Mouse (Mus musculus): ENCODE measurements at regions not wholly inside any gene's neighbourhood (a gene's known extent, or its start where the extent isn't known, plus 50 kb on each side); places are given as distances from the start of the nearest gene placed in this dataset.

GRCm38 (mm10) chr1:23602710-23603291 is 158.8 kb upstream of the B3gat2 start:
- no peak for TF ChIP-seq CTCF (IDR thresholded peaks at IDR 0.05; ENCODE audit: low read depth)
- no peak for TF ChIP-seq EP300 (IDR thresholded peaks at IDR 0.05; ENCODE audit: low read depth)

Measured in liver, embryonic 14.5 days (tissue).